Mouse (Mus musculus) lung, postnatal 4 days (tissue): ENCODE results near the gene Plb1.

Experiments
- DNase-seq, 2 experiments: peaks; one replicate each; pipeline ENCODE4 v3.0.0; 2021

Plb1 gene

GRCm38 (mm10) chr5:32232474-32232873 lies at the start of gene Plb1:
TSS of gene Plb1 (plus strand) at chr5:32232708.
- no peak for DNase-seq

GRCm38 (mm10) chr5:32182885-32183629 lies 49.5 kb upstream of the Plb1 start:
- DNase-seq, result peak; percentile 63 to 85

- no peak for DNase-seq
Observed at GRCm38 (mm10) chr5:32187717-32188116, 44.8 kb upstream of the Plb1 start.

- no peak for DNase-seq
Observed at GRCm38 (mm10) chr5:32191259-32191658, 41.2 kb upstream of the Plb1 start.

GRCm38 (mm10) chr5:32192016-32192845 lies 40.3 kb upstream of the Plb1 start:
- DNase-seq, result no peak

- DNase-seq, result no peak
Observed at GRCm38 (mm10) chr5:32194236-32194635, 38.3 kb upstream of the Plb1 start.

GRCm38 (mm10) chr5:32195857-32196609 lies 36.5 kb upstream of the Plb1 start:
- peak; percentile 43 to 60 for DNase-seq

- peak; percentile 91 to 95 for DNase-seq
Observed at GRCm38 (mm10) chr5:32197698-32198097, 34.8 kb upstream of the Plb1 start.

- no peak for DNase-seq
Observed at GRCm38 (mm10) chr5:32199136-32199535, 33.4 kb upstream of the Plb1 start.

GRCm38 (mm10) chr5:32199594-32199993 lies 32.9 kb upstream of the Plb1 start:
- no peak for DNase-seq

GRCm38 (mm10) chr5:32204653-32205052 lies 27.9 kb upstream of the Plb1 start:
- no peak for DNase-seq

GRCm38 (mm10) chr5:32206726-32207125 lies 25.8 kb upstream of the Plb1 start:
- DNase-seq, result no peak

GRCm38 (mm10) chr5:32208460-32208859 lies 24.0 kb upstream of the Plb1 start:
- no peak for DNase-seq

- DNase-seq, result no peak
Observed at GRCm38 (mm10) chr5:32211011-32211410, 21.5 kb upstream of the Plb1 start.

GRCm38 (mm10) chr5:32213746-32214145 lies 18.8 kb upstream of the Plb1 start:
- DNase-seq, result no peak

GRCm38 (mm10) chr5:32215510-32215909 lies 17.0 kb upstream of the Plb1 start:
- DNase-seq, result peak in 1 of 2 experiments; percentile 59

GRCm38 (mm10) chr5:32216465-32216864 lies 16.0 kb upstream of the Plb1 start:
- DNase-seq, result peak in 1 of 2 experiments; percentile 35

GRCm38 (mm10) chr5:32217477-32217876 lies 15.0 kb upstream of the Plb1 start:
- DNase-seq, result no peak

GRCm38 (mm10) chr5:32230372-32230771 lies 2.1 kb upstream of the Plb1 start:
- peak; percentile 38 to 57 for DNase-seq

GRCm38 (mm10) chr5:32239337-32239736 lies 6.8 kb downstream of the Plb1 start:
- DNase-seq, result no peak

GRCm38 (mm10) chr5:32240741-32241140 lies 8.2 kb downstream of the Plb1 start:
- no peak for DNase-seq

GRCm38 (mm10) chr5:32243286-32243885 lies 10.9 kb downstream of the Plb1 start:
- DNase-seq, result no peak

GRCm38 (mm10) chr5:32245385-32245784 lies 12.9 kb downstream of the Plb1 start:
- no peak for DNase-seq
